Mouse (Mus musculus): Measurements from ENCODE around the gene N4bp1. TPM values are rescaled to one million over a fixed set of nuclear protein-coding genes. Genes with fewer than 3 reads are reported as not detected.

Gene N4bp1
- polyA plus RNA-seq, 1 experiment, result 19.4 TPM

DNA sequence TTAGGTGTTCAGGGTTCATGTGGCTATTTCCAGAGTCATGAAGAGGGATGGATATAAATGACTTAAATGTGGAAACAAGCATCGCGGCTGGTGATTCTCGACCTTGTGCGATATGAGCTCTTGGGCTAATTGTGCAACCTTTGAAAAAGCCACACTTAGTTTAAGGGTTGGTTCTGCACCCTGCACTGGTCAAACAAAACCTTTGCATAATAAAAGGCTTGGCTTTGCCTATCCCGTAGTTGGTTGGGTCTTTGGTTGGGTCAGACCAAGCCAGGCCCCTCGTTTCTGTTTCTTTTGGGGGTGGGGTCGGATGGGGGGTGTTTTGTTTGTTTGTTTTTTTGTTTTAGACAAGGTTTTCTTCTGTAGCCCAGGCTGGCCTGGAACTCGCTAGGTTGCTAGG is 17.6 kb upstream of the N4bp1 start:
- WGBS, result 80% methylated on average over 8 of the region's 8 CpGs
- no peak for TF ChIP-seq POLR2A (IDR thresholded peaks at IDR 0.05; ENCODE audit: low read depth, low read length)
- TF ChIP-seq CTCF (IDR thresholded peaks at IDR 0.05; ENCODE audit: extremely low read depth, insufficient read length, insufficient replicate concordance, low read depth, low read length), result no peak

DNA sequence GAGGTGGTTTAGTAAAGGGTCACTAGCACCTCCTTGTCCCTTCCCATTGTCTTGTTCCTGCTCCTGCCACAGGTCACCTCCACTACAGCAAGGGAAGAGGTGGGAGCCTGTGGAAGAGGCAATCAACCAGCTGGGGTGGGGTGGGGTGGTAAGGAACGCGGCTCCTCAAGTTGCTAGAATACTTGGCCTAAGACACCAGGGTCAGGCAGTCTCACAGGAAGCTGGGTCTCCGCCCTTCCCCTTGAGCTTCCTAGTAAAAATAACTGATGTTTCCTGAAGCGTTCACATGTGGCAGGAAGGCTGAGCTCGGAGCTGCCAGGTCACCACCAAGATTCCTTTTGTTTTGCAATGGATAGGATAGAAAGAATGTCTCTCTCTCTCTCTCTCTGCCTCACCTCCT is 16.9 kb upstream of the N4bp1 start:
- no peaks in the 10 kb centered on the region for H3K36me3 ChIP-seq (ENCODE audit: control insufficient read depth, insufficient read depth, low read length)
- H3K27ac ChIP-seq (ENCODE audit: insufficient read depth, low read depth, low read length), result no peak overlapping the region
- no peak overlapping the region for H3K4me3 ChIP-seq (ENCODE audit: low read depth, low read length)
- H3K4me1 ChIP-seq (ENCODE audit: control insufficient read depth, insufficient read depth, insufficient read length, low read length), result peaks cover 14% of the 10 kb centered on the region; the same call in 1 of the 2 replicates
- no peaks in the 10 kb centered on the region for H3K27me3 ChIP-seq (ENCODE audit: control insufficient read depth, insufficient read depth, low read length)
- no peak for TF ChIP-seq POLR2A (IDR thresholded peaks at IDR 0.05; ENCODE audit: low read depth, low read length)
- no peak for TF ChIP-seq CTCF (IDR thresholded peaks at IDR 0.05; ENCODE audit: extremely low read depth, insufficient read length, insufficient replicate concordance, low read depth, low read length)
- WGBS, result 66% methylated on average over 5 of the region's 5 CpGs

More for the DNA sequence above, 17.6 kb upstream of the N4bp1 start:
- Histone ChIP-seq H3K4me3 (ENCODE audit: low read depth, low read length) (no peak overlapping the region), H3K27me3 (ENCODE audit: control insufficient read depth, insufficient read depth, low read length) (no peaks in the 10 kb centered on the region), H3K36me3 (ENCODE audit: control insufficient read depth, insufficient read depth, low read length) (no peaks in the 10 kb centered on the region), H3K4me1 (ENCODE audit: control insufficient read depth, insufficient read depth, insufficient read length, low read length) (peaks cover 8% of the 10 kb centered on the region; the same call in 1 of the 2 replicates), H3K27ac (ENCODE audit: insufficient read depth, low read depth, low read length) (no peak overlapping the region)

DNA sequence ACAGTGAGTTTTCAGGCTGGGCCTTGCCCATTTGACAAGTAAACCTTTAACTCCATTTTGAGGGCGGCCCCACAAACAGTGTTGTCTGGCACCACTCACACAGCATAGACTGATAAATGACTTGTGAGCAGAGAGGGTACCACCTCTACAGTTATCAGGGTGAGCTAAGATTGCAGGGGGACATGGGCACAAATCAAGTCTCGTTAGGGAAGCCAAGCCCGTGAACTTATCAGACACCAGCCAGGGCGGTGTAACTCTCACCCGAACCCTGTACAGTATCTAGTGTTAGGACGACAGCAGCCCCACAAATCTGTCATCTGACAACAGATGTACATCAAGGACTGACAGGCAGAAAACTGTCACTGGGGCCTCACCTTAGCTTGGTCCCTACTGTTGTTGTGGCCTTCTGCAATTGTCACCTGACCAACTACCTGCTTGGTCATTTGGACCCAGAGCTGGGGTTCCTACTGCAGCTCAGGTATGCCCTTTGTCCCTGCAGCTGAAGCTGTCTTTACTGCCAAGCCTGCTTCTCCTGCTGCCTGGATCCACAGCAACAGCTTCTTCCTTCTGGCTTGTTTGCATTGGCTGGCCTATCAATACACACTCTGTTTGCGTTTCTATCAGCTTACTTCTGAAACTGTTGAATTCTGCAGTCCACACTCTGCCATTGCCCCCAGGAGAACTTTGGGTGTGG is 12.8 kb upstream of the N4bp1 start:
- Histone ChIP-seq H3K36me3 (ENCODE audit: control insufficient read depth, insufficient read depth, low read length) (no peaks in the 10 kb centered on the region), H3K4me1 (ENCODE audit: control insufficient read depth, insufficient read depth, insufficient read length, low read length) (peaks cover 22% of the 10 kb centered on the region; the same call in 1 of the 2 replicates), H3K4me3 (ENCODE audit: low read depth, low read length) (no peak overlapping the region), H3K27ac (ENCODE audit: insufficient read depth, low read depth, low read length) (peak overlapping the region; percentile 90), H3K27me3 (ENCODE audit: control insufficient read depth, insufficient read depth, low read length) (no peaks in the 10 kb centered on the region)
- TF ChIP-seq CTCF (IDR thresholded peaks at IDR 0.05; ENCODE audit: extremely low read depth, insufficient read length, insufficient replicate concordance, low read depth, low read length) (no peak), POLR2A (IDR thresholded peaks at IDR 0.05; ENCODE audit: low read depth, low read length) (no peak)
- 29% methylated on average over 7 of the region's 7 CpGs for WGBS

DNA sequence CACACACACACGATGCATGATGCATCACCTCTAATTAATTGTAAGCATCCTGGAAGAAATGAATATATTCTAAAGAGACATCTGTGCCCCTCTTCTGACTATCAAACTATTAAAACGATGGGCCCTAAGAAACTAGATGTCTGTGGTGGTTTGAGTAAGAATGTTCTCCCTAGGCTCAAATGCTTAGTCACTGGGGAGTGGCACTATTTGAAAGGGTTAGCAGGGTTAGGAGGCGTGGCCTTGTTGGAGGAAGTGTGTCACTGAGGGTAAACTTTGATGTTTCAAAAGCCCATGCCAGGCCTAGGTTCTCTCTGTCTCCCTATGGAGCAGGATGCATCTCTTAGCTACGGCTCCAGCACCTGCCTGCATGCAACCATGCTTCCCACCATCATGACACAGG is 10.3 kb upstream of the N4bp1 start:
- H3K27me3 ChIP-seq (ENCODE audit: control insufficient read depth, insufficient read depth, low read length), result no peaks in the 10 kb centered on the region
- H3K36me3 ChIP-seq (ENCODE audit: control insufficient read depth, insufficient read depth, low read length), result no peaks in the 10 kb centered on the region
- TF ChIP-seq POLR2A (IDR thresholded peaks at IDR 0.05; ENCODE audit: low read depth, low read length) (no peak), CTCF (IDR thresholded peaks at IDR 0.05; ENCODE audit: extremely low read depth, insufficient read length, insufficient replicate concordance, low read depth, low read length) (no peak)
- H3K27ac ChIP-seq (ENCODE audit: insufficient read depth, low read depth, low read length), result no peak overlapping the region
- 96% methylated on average over 4 of the region's 4 CpGs for WGBS
- H3K4me1 ChIP-seq (ENCODE audit: control insufficient read depth, insufficient read depth, insufficient read length, low read length), result peaks cover 22% of the 10 kb centered on the region; the same call in 1 of the 2 replicates
- no peak overlapping the region for H3K4me3 ChIP-seq (ENCODE audit: low read depth, low read length)

DNA sequence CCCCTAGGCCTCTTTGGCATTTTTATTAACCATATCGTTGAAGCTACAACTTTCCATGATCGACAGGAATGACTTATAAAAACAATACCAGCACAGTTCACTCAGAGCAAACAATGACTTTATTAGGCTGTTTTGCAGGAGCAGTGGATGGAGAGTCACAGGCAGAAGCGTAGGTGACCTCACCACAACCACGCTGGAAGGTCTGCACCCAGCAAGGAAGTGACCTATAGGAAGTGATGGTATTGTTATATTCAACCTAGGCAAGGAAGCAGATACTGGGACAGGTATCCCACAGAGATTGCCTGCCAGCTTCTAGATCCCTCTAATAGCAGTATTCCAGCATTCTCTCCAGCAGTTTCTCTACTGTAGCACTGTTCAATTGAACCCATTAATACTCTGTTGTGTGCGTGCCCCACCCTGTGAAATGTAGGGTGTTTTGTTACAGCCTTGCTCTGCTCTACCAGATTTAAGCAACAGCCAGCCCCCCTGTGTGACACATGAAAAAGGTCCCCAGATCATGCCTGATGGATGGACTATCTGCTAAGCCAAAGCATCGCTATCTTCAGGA is 9.2 kb upstream of the N4bp1 start:
- Histone ChIP-seq H3K4me1 (ENCODE audit: control insufficient read depth, insufficient read depth, insufficient read length, low read length) (peaks cover 22% of the 10 kb centered on the region; the same call in 1 of the 2 replicates), H3K27me3 (ENCODE audit: control insufficient read depth, insufficient read depth, low read length) (no peaks in the 10 kb centered on the region), H3K27ac (ENCODE audit: insufficient read depth, low read depth, low read length) (no peak overlapping the region), H3K4me3 (ENCODE audit: low read depth, low read length) (no peak overlapping the region), H3K36me3 (ENCODE audit: control insufficient read depth, insufficient read depth, low read length) (no peaks in the 10 kb centered on the region)
- WGBS, result 71% methylated on average over 6 of the region's 6 CpGs
- TF ChIP-seq CTCF (IDR thresholded peaks at IDR 0.05; ENCODE audit: extremely low read depth, insufficient read length, insufficient replicate concordance, low read depth, low read length), result no peak
- no peak for TF ChIP-seq POLR2A (IDR thresholded peaks at IDR 0.05; ENCODE audit: low read depth, low read length)

DNA sequence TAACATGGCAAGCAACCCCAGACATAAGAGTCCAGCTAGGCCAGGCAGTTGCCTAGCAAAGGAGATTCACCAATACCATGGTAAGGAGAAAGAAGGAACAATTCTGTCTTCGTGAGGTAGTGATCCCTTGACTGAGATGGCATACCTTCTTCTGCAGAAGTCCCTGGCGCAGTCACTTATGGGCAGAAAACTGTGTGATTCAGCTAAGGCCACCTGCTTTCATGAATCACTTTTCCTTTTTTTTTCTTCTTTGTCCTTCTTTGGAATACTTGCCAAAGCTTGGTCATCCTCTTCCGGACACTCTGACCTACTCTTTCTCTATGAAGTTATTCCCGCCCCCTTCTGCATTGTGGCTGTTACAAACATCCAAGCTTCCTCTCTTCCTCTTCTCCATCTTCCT is 8.5 kb upstream of the N4bp1 start:
- Histone ChIP-seq H3K27ac (ENCODE audit: insufficient read depth, low read depth, low read length) (no peak overlapping the region), H3K4me1 (ENCODE audit: control insufficient read depth, insufficient read depth, insufficient read length, low read length) (peaks cover 23% of the 10 kb centered on the region; the same call in 1 of the 2 replicates), H3K36me3 (ENCODE audit: control insufficient read depth, insufficient read depth, low read length) (no peaks in the 10 kb centered on the region), H3K4me3 (ENCODE audit: low read depth, low read length) (no peak overlapping the region), H3K27me3 (ENCODE audit: control insufficient read depth, insufficient read depth, low read length) (no peaks in the 10 kb centered on the region)
- no peak for TF ChIP-seq CTCF (IDR thresholded peaks at IDR 0.05; ENCODE audit: extremely low read depth, insufficient read length, insufficient replicate concordance, low read depth, low read length)
- no peak for TF ChIP-seq POLR2A (IDR thresholded peaks at IDR 0.05; ENCODE audit: low read depth, low read length)
- WGBS, result 93% methylated on average over 4 of the region's 4 CpGs

DNA sequence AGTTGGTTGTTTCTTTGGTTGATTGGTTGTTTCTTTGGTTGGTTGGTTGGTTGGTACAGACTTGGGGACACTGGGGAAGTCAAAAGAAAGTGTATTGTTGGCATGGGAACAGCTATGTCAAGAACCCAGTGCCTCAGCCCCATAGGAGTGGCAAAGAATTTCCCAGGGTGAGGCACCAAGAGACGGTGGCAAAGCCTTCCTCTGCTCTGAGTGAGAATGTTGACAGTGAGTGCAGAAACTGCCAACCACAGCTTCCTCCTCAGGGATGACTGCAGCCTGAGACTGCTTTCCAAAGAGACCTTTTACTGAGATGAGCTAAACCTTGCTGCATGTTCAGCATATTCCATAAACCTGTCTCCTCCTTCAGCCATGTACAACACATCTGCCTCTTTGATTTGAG is 6.5 kb upstream of the N4bp1 start:
- Histone ChIP-seq H3K27ac (ENCODE audit: insufficient read depth, low read depth, low read length) (no peak overlapping the region), H3K27me3 (ENCODE audit: control insufficient read depth, insufficient read depth, low read length) (no peaks in the 10 kb centered on the region), H3K4me1 (ENCODE audit: control insufficient read depth, insufficient read depth, insufficient read length, low read length) (peaks cover 17% of the 10 kb centered on the region; the same call in 1 of the 2 replicates), H3K36me3 (ENCODE audit: control insufficient read depth, insufficient read depth, low read length) (no peaks in the 10 kb centered on the region), H3K4me3 (ENCODE audit: low read depth, low read length) (no peak overlapping the region)
- 69% methylated on average over 1 of the region's 1 CpGs for WGBS
- TF ChIP-seq POLR2A (IDR thresholded peaks at IDR 0.05; ENCODE audit: low read depth, low read length), result no peak

All from small intestine, adult 2 months (tissue).